Mouse (Mus musculus): Measurements from ENCODE around the gene Hist2h2ac.
"Not testable (repeated sequence)": the region's sequence is repeated elsewhere in the genome, so short reads cannot be mapped to it uniquely, and the experiment has no call there.

Hist2h2ac gene

GRCm38 (mm10) chr3:96181510-96182381 is 38.9 kb downstream of the Hist2h2ac start:
- DNase-seq (ENCODE audit: low read depth, low spot score), result no peak

GRCm38 (mm10) chr3:96180727-96181477 is 39.8 kb downstream of the Hist2h2ac start, which contains the start of gene Sv2a:
Sv2a (plus strand) TSS chr3:96181151.
- DNase-seq (ENCODE audit: low read depth, low spot score), result peak; percentile 71

GRCm38 (mm10) chr3:96179531-96179930 is 41.1 kb downstream of the Hist2h2ac start:
- DNase-seq (ENCODE audit: low read depth, low spot score), result no peak

GRCm38 (mm10) chr3:96178902-96179301 is 41.8 kb downstream of the Hist2h2ac start:
- DNase-seq (ENCODE audit: low read depth, low spot score), result no peak

- no peak for DNase-seq (ENCODE audit: low read depth, low spot score)
These were observed 42.3 kb downstream of the Hist2h2ac start for GRCm38 (mm10) chr3:96178427-96178826.

- DNase-seq (ENCODE audit: low read depth, low spot score), result no peak
These were observed 45.4 kb downstream of the Hist2h2ac start for GRCm38 (mm10) chr3:96175251-96175650.

- not testable (repeated sequence) for DNase-seq (ENCODE audit: low read depth, low spot score)
These were observed 46.6 kb downstream of the Hist2h2ac start for GRCm38 (mm10) chr3:96174042-96174441.

GRCm38 (mm10) chr3:96173185-96173584 is 47.5 kb downstream of the Hist2h2ac start:
- no peak for DNase-seq (ENCODE audit: low read depth, low spot score)

GRCm38 (mm10) chr3:96172197-96173178 is 48.2 kb downstream of the Hist2h2ac start, which contains the start of gene Sf3b4:
Sf3b4 (plus strand) TSS chr3:96172332.
- peak; percentile 97 for DNase-seq (ENCODE audit: low read depth, low spot score)

GRCm38 (mm10) chr3:96171583-96172196 is 49.0 kb downstream of the Hist2h2ac start:
- no peak for DNase-seq (ENCODE audit: low read depth, low spot score)

GRCm38 (mm10) chr3:96170976-96171545 is 49.6 kb downstream of the Hist2h2ac start:
- DNase-seq (ENCODE audit: low read depth, low spot score), result no peak

Measured in CD4-positive helper T cell, adult 2 months (primary cell).